Mouse (Mus musculus): ENCODE measurements around the gene Trem2. TPM values are rescaled to one million over a fixed set of nuclear protein-coding genes. Genes with fewer than 3 reads are reported as not detected.

Trem2 gene
- polyA plus RNA-seq, 1 experiment from 2014 or later = 3.0 TPM

DNA sequence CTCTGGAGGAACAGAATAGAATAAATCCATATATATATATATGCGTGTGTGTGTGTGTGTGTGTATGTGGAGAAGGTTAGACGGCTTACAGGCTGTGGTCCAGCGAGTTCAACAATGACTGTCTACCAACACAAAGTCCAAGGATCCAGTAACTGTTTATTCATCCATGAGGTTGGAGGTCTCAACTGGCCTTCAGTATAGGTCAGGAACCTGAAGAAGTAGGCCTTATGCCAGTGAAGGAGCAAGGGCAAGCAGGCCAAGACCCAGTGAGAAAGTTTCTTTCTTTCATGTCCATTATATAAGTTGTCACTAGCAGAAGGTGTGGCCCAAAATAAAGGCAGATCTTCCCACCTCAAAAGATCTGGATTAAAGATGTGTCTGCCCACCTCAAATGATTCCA lies 56.5 kb downstream of the Trem2 start:
- no peak overlapping the region for H3K4me2 ChIP-seq (ENCODE audit: low read depth, low read length)
- ATAC-seq (ENCODE audit: low read depth) = no peak
- WGBS (ENCODE audit: insufficient replicate concordance) = 83% methylated on average over 3 of the region's 3 CpGs
- no peaks in the 10 kb centered on the region for H3K9me3 ChIP-seq (replicated peaks; ENCODE audit: control insufficient read depth, low read length)
- no peak overlapping the region for H3K27ac ChIP-seq (ENCODE audit: low read length)
- H3K27me3 ChIP-seq (ENCODE audit: control insufficient read depth, insufficient read depth, low read depth, low read length) = no peaks in the 10 kb centered on the region
- H3K36me3 ChIP-seq (ENCODE audit: control insufficient read depth, insufficient read depth) = peaks cover 25% of the 10 kb centered on the region
- H3K4me1 ChIP-seq (ENCODE audit: control insufficient read depth, low read depth, low read length) = peaks cover 32% of the 10 kb centered on the region
- H3K9ac ChIP-seq (ENCODE audit: low read depth, low read length) = no peak overlapping the region
- no peak overlapping the region for H3K4me3 ChIP-seq (ENCODE audit: low read depth, low read length)

Other genes starting within 250 kb of the Trem2 start
- 0.99 and 1.5 TPM in 2 replicates for gene 9830107B12Rik, start 200.1 kb upstream of the Trem2 start, polyA plus RNA-seq (2015; fragmentation: Nextera tagmentation; extraction: Ambion mirVana)
- 1.1 and 1.2 TPM in 2 replicates for gene A530064D06Rik, start 179.1 kb upstream of the Trem2 start, polyA plus RNA-seq (2015; fragmentation: Nextera tagmentation; extraction: Ambion mirVana)
- gene Trem1, start 113.6 kb upstream of the Trem2 start, polyA plus RNA-seq (2015; fragmentation: Nextera tagmentation; extraction: Ambion mirVana) = 1.6 TPM in 2 replicates
- 9.0 TPM in 2 replicates for gene Trem3, start 98.6 kb upstream of the Trem2 start, polyA plus RNA-seq (2015; fragmentation: Nextera tagmentation; extraction: Ambion mirVana)
- gene Treml4, start 82.1 kb upstream of the Trem2 start, polyA plus RNA-seq (2015; fragmentation: Nextera tagmentation; extraction: Ambion mirVana) = 4.6 and 5.0 TPM in 2 replicates
- 3.4 and 3.5 TPM in 2 replicates for gene Treml2, start 46.9 kb upstream of the Trem2 start, polyA plus RNA-seq (2015; fragmentation: Nextera tagmentation; extraction: Ambion mirVana)
- 4.0 and 4.1 TPM in 2 replicates for gene B430306N03Rik, start 30.3 kb upstream of the Trem2 start, polyA plus RNA-seq (2015; fragmentation: Nextera tagmentation; extraction: Ambion mirVana)
- gene Treml1, start 13.5 kb downstream of the Trem2 start, polyA plus RNA-seq (2015; fragmentation: Nextera tagmentation; extraction: Ambion mirVana) = 14.5 and 15.3 TPM in 2 replicates
- 6.6 and 7.0 TPM in 2 replicates for gene Nfya, start 63.5 kb downstream of the Trem2 start, polyA plus RNA-seq (2015; fragmentation: Nextera tagmentation; extraction: Ambion mirVana)
- gene Oard1, start 63.6 kb downstream of the Trem2 start, polyA plus RNA-seq (2015; fragmentation: Nextera tagmentation; extraction: Ambion mirVana) = 41.5 and 42.2 TPM in 2 replicates
- 2.5 and 4.3 TPM in 2 replicates for gene Apobec2, start 86.5 kb downstream of the Trem2 start, polyA plus RNA-seq (2015; fragmentation: Nextera tagmentation; extraction: Ambion mirVana)
- 193 and 203 TPM in 2 replicates for gene Tspo2, start 105.1 kb downstream of the Trem2 start, polyA plus RNA-seq (2015; fragmentation: Nextera tagmentation; extraction: Ambion mirVana)
- gene Unc5cl, start 108.5 kb downstream of the Trem2 start, polyA plus RNA-seq (2015; fragmentation: Nextera tagmentation; extraction: Ambion mirVana) = 4.2 and 4.3 TPM in 2 replicates